Mouse (Mus musculus): ENCODE measurements at regions not wholly inside any gene's neighbourhood (a gene's known extent, or its start where the extent isn't known, plus 50 kb on each side); places are given as distances from the start of the nearest gene placed in this dataset.

- Histone ChIP-seq H3K27ac (no peak overlapping the region), H3K4me3 (no peak overlapping the region)
- DNase-seq (ENCODE audit: low spot score in 2 of 2): no peak
- TF ChIP-seq CTCF (conservative IDR thresholded peaks at IDR 0.05): no peak
Measured at GRCm38 (mm10) chr16:68704569-68704968, 1083.9 kb upstream of the Cadm2 start.

- no peak overlapping the region for H3K4me3 ChIP-seq
- no peak overlapping the region for H3K27ac ChIP-seq
- DNase-seq (ENCODE audit: low spot score in 2 of 2): peak; percentile 14 to 59
- TF ChIP-seq CTCF (conservative IDR thresholded peaks at IDR 0.05): no peak
Measured at GRCm38 (mm10) chr16:68666972-68667538, 1046.3 kb upstream of the Cadm2 start.

DNA sequence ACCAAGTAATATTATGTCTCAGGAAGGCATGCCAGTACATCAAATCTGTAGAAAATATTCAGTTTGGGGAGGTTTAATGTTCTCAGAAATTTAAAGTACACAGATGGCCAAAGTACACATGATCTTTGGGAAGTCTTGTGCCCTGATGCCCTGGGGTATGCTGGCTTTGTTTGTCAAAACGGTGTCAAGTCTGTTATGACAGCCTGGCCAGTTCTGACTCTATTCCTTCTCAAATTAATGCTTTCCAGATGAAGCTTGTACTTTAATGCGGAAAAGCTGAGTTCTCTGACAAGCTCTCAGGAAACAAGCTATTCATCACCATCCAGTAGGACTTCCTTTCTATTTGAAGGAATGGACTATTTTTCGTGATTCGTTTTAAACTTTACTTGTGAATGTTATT lies 1037.7 kb upstream of the Cadm2 start:
- no peak overlapping the region for H3K27ac ChIP-seq
- no peak for TF ChIP-seq CTCF (conservative IDR thresholded peaks at IDR 0.05)
- H3K4me3 ChIP-seq: no peak overlapping the region
- DNase-seq (ENCODE audit: low spot score in 2 of 2): no peak

- TF ChIP-seq CTCF (conservative IDR thresholded peaks at IDR 0.05): no peak
Measured at GRCm38 (mm10) chr16:68627976-68628375, 1007.3 kb upstream of the Cadm2 start.

DNA sequence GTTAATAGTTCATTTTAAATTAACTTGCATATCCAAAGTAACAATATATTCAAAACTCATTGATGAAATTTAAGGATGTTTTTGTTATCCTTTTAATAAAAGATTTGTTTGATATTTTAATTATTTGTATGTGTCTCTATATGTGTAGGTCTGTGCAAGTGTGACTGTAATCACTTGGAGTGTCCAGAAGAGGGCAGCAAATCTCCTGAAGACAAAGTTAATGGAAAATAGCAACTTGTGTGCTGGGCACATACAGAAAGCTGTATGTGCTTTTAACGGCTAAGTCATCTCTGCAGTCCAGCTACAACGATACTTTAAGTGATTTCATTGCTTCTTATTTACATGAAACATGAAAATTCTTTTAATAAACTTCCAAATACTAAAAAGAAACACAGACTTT lies 993.3 kb upstream of the Cadm2 start:
- no peak overlapping the region for H3K4me3 ChIP-seq
- TF ChIP-seq CTCF (conservative IDR thresholded peaks at IDR 0.05): peak; percentile 69
- H3K27ac ChIP-seq: no peak overlapping the region
- DNase-seq (ENCODE audit: low spot score in 2 of 2): no peak

More at GRCm38 (mm10) chr16:68627976-68628375, 1007.3 kb upstream of the Cadm2 start:
- H3K27ac ChIP-seq: no peak overlapping the region
- H3K4me3 ChIP-seq: no peak overlapping the region
- DNase-seq (ENCODE audit: low spot score in 2 of 2): no peak
